Mouse (Mus musculus): Measurements from ENCODE around the gene Cirbp.

DNA sequence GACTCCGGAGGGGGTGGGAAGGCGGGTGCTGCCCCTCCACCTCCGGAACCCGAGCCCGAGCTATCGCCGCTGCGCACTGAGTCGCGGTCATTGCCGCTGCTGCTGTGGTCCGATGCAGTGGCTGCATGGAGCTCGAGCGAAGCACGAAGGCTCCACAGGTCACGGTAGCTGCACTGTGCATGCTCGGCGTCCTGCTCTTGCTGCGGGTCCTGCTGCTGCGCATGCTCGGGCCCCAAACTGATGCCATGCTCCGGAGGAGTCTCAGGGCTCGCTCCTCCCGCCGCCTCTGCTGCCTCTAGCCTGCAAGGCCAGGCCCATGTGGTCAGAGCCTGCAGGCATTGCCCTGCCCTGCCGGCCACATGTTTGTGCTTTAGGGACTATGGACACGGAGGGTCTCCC lies 33.8 kb upstream of the Cirbp start:
- TF ChIP-seq GATA1 (IDR thresholded peaks at IDR 0.05; ENCODE audit: low read length) (no peak), TAL1 (IDR thresholded peaks at IDR 0.05; ENCODE audit: low read length) (no peak)
